In the genomic region with DNA sequence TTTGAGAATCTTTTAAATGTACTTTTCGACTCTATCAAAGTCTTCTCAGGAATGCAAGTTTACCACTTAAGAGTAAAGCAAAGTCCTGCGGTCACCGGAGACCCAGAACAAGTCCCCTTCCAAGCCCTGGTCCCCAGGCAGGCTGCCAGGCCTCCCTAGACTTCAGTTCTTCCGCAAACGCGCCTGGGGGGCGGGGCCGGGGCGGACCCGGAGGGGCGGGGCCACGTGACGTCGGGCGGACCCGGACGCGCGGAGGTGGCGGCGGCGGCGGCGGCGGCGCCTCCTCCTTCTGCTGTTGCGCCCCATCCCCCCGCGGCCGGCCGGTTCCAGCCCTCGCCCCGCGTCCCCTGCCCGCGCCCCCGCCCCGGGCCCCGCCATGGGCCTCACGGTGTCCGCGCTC, we compare ENCODE assay signal across 8 mouse cellular contexts. TPM values are rescaled to one million over a fixed set of nuclear protein-coding genes. Genes with fewer than 3 reads are reported as not detected.
DNase-seq lines count a peak whose midpoint lies in the region; ATAC-seq and TF ChIP-seq lines count a peak whose summit lies in the region.

A gene (plus strand): TSS at position 248 of the 400 bp plus-strand sequence.

- no peak for TF ChIP-seq POLR2A in cerebellum, adult 2 months (IDR thresholded peaks at IDR 0.05; ENCODE audit: borderline replicate concordance, insufficient read depth, low read length)

- no peaks in the 10 kb centered on the region for H3K9me3 ChIP-seq in G1E (replicated peaks)
- no peaks in the 10 kb centered on the region for H3K9me3 ChIP-seq in lung, embryonic 16.5 days (ENCODE audit: control insufficient read depth, low read length)

- H3K36me3 ChIP-seq in G1E (replicated peaks), result peaks cover 59% of the 10 kb centered on the region
- peaks cover 11% of the 10 kb centered on the region for H3K36me3 ChIP-seq in lung, embryonic 16.5 days (ENCODE audit: control insufficient read depth, insufficient read depth, low read length)

- peak within 1 kb of the TSS; percentile 95 for H3K4me3 ChIP-seq in G1E (ENCODE audit: low read depth, low read length)
- H3K4me3 ChIP-seq in cerebellum, adult 2 months (replicated peaks; ENCODE audit: insufficient read depth, low read depth, low read length), result peak within 1 kb of the TSS; percentile 81
- H3K4me3 ChIP-seq in lung, embryonic 16.5 days (ENCODE audit: low read length), result peak within 1 kb of the TSS; percentile 89

- DNase-seq in G1E (ENCODE audit: low spot score), result peak; percentile 91
- DNase-seq in cerebellum, adult 2 months, result peak; percentile 93
- DNase-seq in forelimb bud, embryonic 11.5 days (ENCODE audit: low read depth, low spot score), result peak; percentile 67
- peak; percentile 64 for DNase-seq in layer of hippocampus, adult 9-10 months (ENCODE audit: low spot score)
- peak; percentile 93 for DNase-seq in ovary, postnatal 10 days (ENCODE audit: low spot score)
- DNase-seq in thymus, postnatal 10 days (ENCODE audit: low spot score in 2 of 2), result peak; percentile 92 to 97

- no peaks in the 10 kb centered on the region for H3K27me3 ChIP-seq in G1E (ENCODE audit: insufficient read depth, low read length)
- H3K27me3 ChIP-seq in cerebellum, adult 2 months (ENCODE audit: control insufficient read depth, insufficient read depth, low read length), result no peaks in the 10 kb centered on the region
- no peaks in the 10 kb centered on the region for H3K27me3 ChIP-seq in lung, embryonic 16.5 days (ENCODE audit: control insufficient read depth, insufficient read depth, low read depth, low read length)

- H3K4me1 ChIP-seq in G1E (ENCODE audit: insufficient read depth, low read depth, low read length), result peaks cover 48% of the 10 kb centered on the region
- H3K4me1 ChIP-seq in cerebellum, adult 2 months (ENCODE audit: control insufficient read depth, insufficient read depth, low read length), result peaks cover 28% of the 10 kb centered on the region
- H3K4me1 ChIP-seq in lung, embryonic 16.5 days (replicated peaks; ENCODE audit: control insufficient read depth, insufficient read depth, low read length), result peaks cover 30% of the 10 kb centered on the region

- H3K4me2 ChIP-seq in lung, embryonic 16.5 days (ENCODE audit: low read depth, low read length), result peak within 1 kb of the TSS; percentile 72

- peak within 1 kb of the TSS; percentile 86 for H3K27ac ChIP-seq in cerebellum, adult 2 months (ENCODE audit: insufficient read depth, low read length)
- H3K27ac ChIP-seq in lung, embryonic 16.5 days (ENCODE audit: low read length), result peak within 1 kb of the TSS; percentile 83

- WGBS in cerebellum, adult 2 months, result 2% methylated on average over 17 of the region's 42 CpGs
- 0% methylated on average over 26 of the region's 42 CpGs for WGBS in lung, embryonic 16.5 days

- 0 out of 2 replicates have a peak, but pooled peaks have one; percentile 10 for ATAC-seq in G1E (ENCODE audit: extremely low read depth, insufficient number of reproducible peaks, low FRiP score, poor library complexity, severe bottlenecking)
- ATAC-seq in hematopoietic stem cell, adult 5-6 weeks (replicated peaks in 1 of 2; ENCODE audit: insufficient read depth in 1 of 2, low FRiP score in 2 of 2, low TSS enrichment in 1 of 2, low read depth in 1 of 2, poor library complexity in 2 of 2, severe bottlenecking in 2 of 2), result peak; percentile 20 to 44
- ATAC-seq in lung, embryonic 16.5 days (ENCODE audit: low read depth), result peak; percentile 81

- H3K9ac ChIP-seq in lung, embryonic 16.5 days (ENCODE audit: low read length), result peak within 1 kb of the TSS; percentile 97

- no peak for TF ChIP-seq CTCF in G1E (IDR thresholded peaks at IDR 0.05; ENCODE audit: low read depth, low read length)
- no peak for TF ChIP-seq CTCF in cerebellum, adult 2 months (IDR thresholded peaks at IDR 0.05; ENCODE audit: borderline replicate concordance, insufficient read depth, low read depth, low read length)

RNA-seq across cellular contexts. Expression of the gene that starts here (rescaled TPM):
- total RNA-seq in G1E (2014; fragmentation: Nextera tagmentation), result 48.2 and 91.4 TPM in 2 replicates
- 20.7 and 32.2 TPM in 2 replicates for total RNA-seq in G1E (2017)
- polyA plus RNA-seq in G1E (2012), result 306 and 433 TPM in 2 replicates
- 344 and 372 TPM in 2 replicates for polyA plus RNA-seq in cerebellum, adult 2 months (2012; rRNA removed)
- total RNA-seq in hematopoietic stem cell, adult 5-6 weeks (2017), result 31.7 and 36.9 TPM in 2 replicates
- 342 and 379 TPM in 2 replicates for polyA plus RNA-seq in lung, embryonic 16.5 days (2015; fragmentation: Nextera tagmentation; extraction: Ambion mirVana)

Comparison
In these comparisons a context has a peak if more than half of its experiments do, and no peak if none do; other contexts are left out.
1. Peak in every context shown above with its lines: DNase-seq, ATAC-seq, H3K4me3 ChIP-seq and H3K27ac ChIP-seq.
2. ATAC-seq: peak in every context shown above with its lines; median percentile 81 in lung, embryonic 16.5 days; 32 in hematopoietic stem cell, adult 5-6 weeks; 10 in G1E.